Mouse (Mus musculus) mammary gland, adult 2 months (tissue): Measurements from ENCODE around the gene Vps13a. TPM values are rescaled to one million over a fixed set of nuclear protein-coding genes. Genes with fewer than 3 reads are reported as not detected.

Source experiments
- polyA plus RNA-seq: library from polyadenylated mRNA; depleted of rRNA; stranded (reverse); fragments of >200 nt; gene quantifications from 2 replicates; pipeline ENCODE4 v1.2.3, GENCODE M21; 2012; ENCODE audit warnings: low replicate concordance; rRNA removed

Gene Vps13a
- polyA plus RNA-seq, result 2.3 and 5.3 TPM in 2 replicates

GRCm38 (mm10) chr19:16780790-16781384, at the start of gene Vps13a:
Gene Vps13a (minus strand): TSS chr19:16780933.

Other genes with a start within 250 kb of the Vps13a start
- gene Foxb2, start 92.9 kb upstream of the Vps13a start, polyA plus RNA-seq, result not detected in 2 replicates
- 1.3 and 2.7 TPM in 2 replicates for gene Prune2, start 175.2 kb upstream of the Vps13a start, polyA plus RNA-seq